Mouse (Mus musculus): ENCODE measurements around the gene Chrm5.

- TF ChIP-seq CTCF (IDR thresholded peaks at IDR 0.05; ENCODE audit: extremely low read depth, insufficient read depth, low read length) (no peak), POLR2A (IDR thresholded peaks at IDR 0.05; ENCODE audit: extremely low read depth, insufficient read depth, low read length) (no peak)
Measured at GRCm38 (mm10) chr2:112436292-112436691, 44.3 kb downstream of the Chrm5 start.

All from cortical plate, adult 2 months (tissue).